Mouse (Mus musculus) midbrain, embryonic 15.5 days (tissue): Measurements from ENCODE around the gene Atp5e. TPM values are rescaled to one million over a fixed set of nuclear protein-coding genes. Genes with fewer than 3 reads are reported as not detected.

Experiments used
- ATAC-seq: fragments of 200-750 bp; cut with Nextera tagmentation; replicated peaks from 2 replicates; pipeline ENCODE4 v1.8.0; 2017; ENCODE audit warnings: moderate TSS enrichment
- H3K27ac ChIP-seq: fragments of 300-500 bp; sonication (generic); 2 replicates; pipeline ENCODE4 v1.5.1; 2015; ENCODE audit warnings: mild to moderate bottlenecking, inconsistent platforms
- H3K27me3 ChIP-seq: fragments of 300-500 bp; sonication (generic); replicated peaks from 2 replicates; pipeline ENCODE4 v1.6.1; 2015; ENCODE audit warnings: inconsistent platforms
- H3K36me3 ChIP-seq: fragments of 300-500 bp; sonication (generic); replicated peaks from 2 replicates; pipeline ENCODE4 v1.6.1; 2015; ENCODE audit warnings: inconsistent platforms
- H3K4me1 ChIP-seq: fragments of 300-500 bp; sonication (generic); 2 replicates; pipeline ENCODE4 v1.6.1; 2015; ENCODE audit warnings: inconsistent platforms
- H3K4me2 ChIP-seq: fragments of 300-500 bp; sonication (generic); 2 replicates; pipeline ENCODE4 v1.6.1; 2015; ENCODE audit warnings: inconsistent platforms, mild to moderate bottlenecking, moderate library complexity
- H3K4me3 ChIP-seq: fragments of 300-500 bp; sonication (generic); 2 replicates; pipeline ENCODE4 v1.5.1; 2015; ENCODE audit warnings: mild to moderate bottlenecking, inconsistent platforms
- H3K9ac ChIP-seq: fragments of 300-500 bp; sonication (generic); 2 replicates; pipeline ENCODE4 v1.6.1; 2015; ENCODE audit warnings: mild to moderate bottlenecking, inconsistent platforms
- H3K9me3 ChIP-seq: fragments of 300-500 bp; sonication (generic); 2 replicates; pipeline ENCODE4 v1.6.1; 2016; ENCODE audit warnings: inconsistent platforms
- WGBS: fragments of 180-500 bp; shearing (Covaris S2); methylation state at CpG from one replicate; pipeline ENCODE4 v1.1.7; 2015; ENCODE audit warnings: mixed read lengths; 5-methylcytosine and 5-hydroxymethylcytosine counted together
- polyA plus RNA-seq: library from polyadenylated mRNA; unstranded; fragments of >200 nt; fragmentation: Nextera tagmentation; extraction: Ambion mirVana; gene quantifications from 2 replicates; pipeline ENCODE4 v1.2.1, GENCODE M21; 2015

Gene Atp5e
- polyA plus RNA-seq, 1 experiment from 2014 or later, result 712 TPM

DNA sequence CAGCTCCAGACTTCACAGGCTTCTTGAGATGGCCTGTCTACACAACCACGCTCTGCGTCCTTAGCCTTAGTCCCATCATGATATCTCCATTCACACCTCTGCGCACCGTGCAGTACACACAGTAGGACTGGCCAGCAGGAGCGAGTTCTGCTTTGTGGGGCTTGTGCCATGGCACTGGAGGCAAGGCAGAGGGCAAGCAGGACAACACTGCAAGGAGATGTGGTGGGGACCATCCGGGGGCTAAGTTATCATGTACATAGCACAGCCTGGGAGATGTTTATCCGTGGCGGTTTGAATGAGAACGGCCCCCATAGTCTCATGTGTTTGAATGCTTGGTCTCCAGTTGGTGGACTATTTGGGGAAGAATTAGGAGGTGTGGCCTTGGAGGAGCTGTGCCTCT is 29.0 kb downstream of the Atp5e start:
- no peaks in the 10 kb centered on the region for H3K27me3 ChIP-seq
- no peaks in the 10 kb centered on the region for H3K9me3 ChIP-seq
- peaks cover 21% of the 10 kb centered on the region for H3K4me1 ChIP-seq
- ATAC-seq, result no peak
- no peaks in the 10 kb centered on the region for H3K36me3 ChIP-seq
- WGBS, result 98% methylated on average over 9 of the region's 9 CpGs
- H3K4me3 ChIP-seq, result no peak overlapping the region
- H3K27ac ChIP-seq, result no peak overlapping the region
- H3K9ac ChIP-seq, result no peak overlapping the region
- H3K4me2 ChIP-seq, result no peak overlapping the region

DNA sequence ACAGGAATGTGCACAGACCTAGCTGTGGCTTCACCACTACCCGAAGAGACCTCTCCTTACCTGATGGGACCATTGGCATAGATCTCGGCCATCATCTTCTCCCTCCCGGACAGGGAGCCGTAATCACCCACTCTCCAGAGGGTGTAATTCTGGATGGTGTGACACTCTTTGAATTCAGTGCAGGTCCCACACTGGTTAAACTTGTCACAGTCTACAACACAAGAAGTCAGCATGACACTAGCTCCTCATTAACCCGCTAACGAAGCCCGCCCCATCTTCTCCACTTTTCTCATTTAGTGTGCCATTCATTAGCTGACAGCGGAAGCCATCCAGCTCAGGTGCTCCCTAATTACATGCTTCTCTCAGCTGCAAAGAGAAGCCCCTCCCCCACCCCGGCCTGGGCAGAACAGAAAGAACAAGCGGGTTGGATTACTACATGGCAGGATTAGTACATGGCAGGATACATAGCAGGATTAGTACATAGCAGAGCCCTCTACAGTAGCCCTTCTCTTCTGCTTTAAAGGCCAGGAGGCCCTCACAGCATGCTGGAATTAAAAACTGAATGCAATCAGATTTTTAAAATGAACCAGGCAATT is 34.8 kb downstream of the Atp5e start:
- Histone ChIP-seq H3K9ac (no peak overlapping the region), H3K4me3 (no peak overlapping the region), H3K27ac (no peak overlapping the region), H3K36me3 (peaks cover 23% of the 10 kb centered on the region; the same call in 1 of the 2 replicates), H3K27me3 (no peaks in the 10 kb centered on the region), H3K9me3 (no peaks in the 10 kb centered on the region), H3K4me2 (no peak overlapping the region), H3K4me1 (0 out of 2 replicates have a peak, but pooled peaks cover 3% of the 10 kb centered on the region)
- 64% methylated on average over 10 of the region's 10 CpGs for WGBS
- ATAC-seq, result peak; percentile 65

DNA sequence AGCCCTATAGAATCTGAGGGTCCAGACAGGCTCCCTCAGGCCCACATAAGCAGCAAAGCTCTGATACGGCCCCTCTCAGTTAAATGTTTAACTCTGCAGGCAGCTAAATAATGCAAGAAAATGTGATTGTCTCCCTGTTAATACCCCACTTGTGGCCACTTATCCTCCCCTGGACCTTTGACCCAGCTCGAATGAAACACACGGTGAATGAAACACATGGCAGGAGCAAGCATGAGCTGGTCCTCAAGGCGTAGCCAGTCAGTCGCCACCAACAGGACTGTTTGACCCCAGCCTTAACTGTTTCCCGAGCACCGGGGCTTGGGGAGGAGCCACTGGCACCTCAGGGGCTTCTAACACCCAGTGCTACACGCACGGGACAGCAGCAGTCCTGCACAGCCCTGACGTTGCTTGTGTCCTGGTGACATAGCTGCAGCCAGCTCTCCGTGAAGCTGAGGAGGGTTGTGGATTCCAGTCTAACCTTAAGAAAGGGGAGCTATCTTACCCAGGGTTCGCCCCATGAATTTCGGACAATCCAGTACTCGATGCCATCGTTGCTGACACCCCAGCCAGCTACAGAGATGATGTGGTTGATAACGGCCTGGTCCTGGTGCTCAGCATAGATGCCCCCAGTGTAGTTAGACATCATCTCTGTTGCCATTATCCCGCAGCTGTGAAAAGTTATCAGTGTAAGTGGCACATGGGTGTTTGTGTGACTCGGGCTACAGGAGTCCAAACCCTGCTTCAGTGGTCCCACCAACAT is 35.6 kb downstream of the Atp5e start:
- no peak overlapping the region for H3K9ac ChIP-seq
- peaks cover 23% of the 10 kb centered on the region; the same call in 1 of the 2 replicates for H3K36me3 ChIP-seq
- 0 out of 2 replicates have a peak, but pooled peaks cover 3% of the 10 kb centered on the region for H3K4me1 ChIP-seq
- H3K4me3 ChIP-seq, result no peak overlapping the region
- no peak for ATAC-seq
- 78% methylated on average over 18 of the region's 18 CpGs for WGBS
- no peaks in the 10 kb centered on the region for H3K9me3 ChIP-seq
- no peak overlapping the region for H3K4me2 ChIP-seq
- no peak overlapping the region for H3K27ac ChIP-seq
- no peaks in the 10 kb centered on the region for H3K27me3 ChIP-seq

DNA sequence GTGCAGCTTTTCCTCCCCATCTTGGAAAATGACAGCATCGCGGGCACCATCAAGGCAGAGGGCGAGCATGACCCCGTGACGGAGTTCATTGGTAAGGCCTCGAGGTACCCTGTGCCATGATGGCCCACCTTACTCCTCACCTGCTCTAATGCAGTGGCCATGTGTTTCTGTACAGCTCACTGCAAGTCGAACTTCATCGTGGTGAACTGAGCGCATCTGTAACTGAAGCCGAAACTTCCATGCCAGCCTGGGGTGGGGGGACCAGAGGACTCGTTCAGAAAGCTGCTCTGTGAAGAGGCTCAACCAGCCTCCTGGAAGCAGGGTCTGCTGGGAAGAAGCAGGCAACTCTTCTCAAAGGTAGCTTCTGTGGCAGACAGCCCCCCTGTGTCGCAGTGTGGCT is 37.0 kb downstream of the Atp5e start:
- Histone ChIP-seq H3K4me1 (0 out of 2 replicates have a peak, but pooled peaks cover 3% of the 10 kb centered on the region), H3K27ac (no peak overlapping the region), H3K27me3 (no peaks in the 10 kb centered on the region), H3K9ac (no peak overlapping the region), H3K4me2 (no peak overlapping the region), H3K9me3 (no peaks in the 10 kb centered on the region), H3K36me3 (peaks cover 23% of the 10 kb centered on the region; the same call in 1 of the 2 replicates), H3K4me3 (no peak overlapping the region)
- ATAC-seq, result no peak
- WGBS, result 94% methylated on average over 12 of the region's 12 CpGs

DNA sequence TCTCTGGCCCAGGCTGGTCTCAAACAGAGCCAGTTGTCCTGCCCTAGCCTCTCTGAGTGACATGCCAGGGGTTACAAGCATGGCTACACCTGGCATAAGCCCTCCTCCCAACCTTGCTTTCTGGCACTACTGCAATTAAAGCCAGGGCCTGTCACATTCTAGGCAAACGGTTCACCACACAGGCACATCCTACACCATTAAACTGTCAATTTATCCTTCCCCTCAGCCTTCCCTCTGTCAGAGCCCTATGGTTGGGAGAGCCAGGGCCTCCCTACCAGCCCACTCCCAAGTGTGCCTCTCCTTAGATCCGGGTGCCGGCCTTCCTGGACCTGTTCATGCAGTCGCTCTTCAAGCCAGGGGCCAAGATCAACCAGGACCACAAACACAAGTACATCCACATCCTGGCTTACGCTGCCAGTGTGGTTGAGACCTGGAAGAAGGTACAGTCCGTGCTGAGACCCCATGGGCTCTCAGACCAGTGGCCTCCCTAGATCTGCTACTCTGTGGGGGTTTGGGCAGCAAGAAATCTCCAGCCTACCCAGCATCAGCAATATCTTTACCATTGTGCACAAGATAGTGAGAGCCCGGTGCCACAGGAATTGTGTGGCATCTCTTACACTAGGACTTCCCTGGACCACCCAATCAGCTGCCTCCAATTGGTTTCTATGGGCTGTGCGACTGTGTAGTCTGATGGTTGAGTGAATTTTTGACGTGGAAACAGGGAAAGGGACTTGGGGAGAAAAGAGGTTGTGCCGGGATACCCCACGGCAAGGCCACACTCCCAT is 39.4 kb downstream of the Atp5e start:
- H3K4me1 ChIP-seq, result 0 out of 2 replicates have a peak, but pooled peaks cover 3% of the 10 kb centered on the region
- no peak overlapping the region for H3K9ac ChIP-seq
- no peak overlapping the region for H3K27ac ChIP-seq
- no peaks in the 10 kb centered on the region for H3K27me3 ChIP-seq
- H3K4me2 ChIP-seq, result no peak overlapping the region
- WGBS, result 92% methylated on average over 11 of the region's 11 CpGs
- H3K36me3 ChIP-seq, result peaks cover 23% of the 10 kb centered on the region; the same call in 1 of the 2 replicates
- ATAC-seq, result no peak
- H3K9me3 ChIP-seq, result no peaks in the 10 kb centered on the region
- no peak overlapping the region for H3K4me3 ChIP-seq

DNA sequence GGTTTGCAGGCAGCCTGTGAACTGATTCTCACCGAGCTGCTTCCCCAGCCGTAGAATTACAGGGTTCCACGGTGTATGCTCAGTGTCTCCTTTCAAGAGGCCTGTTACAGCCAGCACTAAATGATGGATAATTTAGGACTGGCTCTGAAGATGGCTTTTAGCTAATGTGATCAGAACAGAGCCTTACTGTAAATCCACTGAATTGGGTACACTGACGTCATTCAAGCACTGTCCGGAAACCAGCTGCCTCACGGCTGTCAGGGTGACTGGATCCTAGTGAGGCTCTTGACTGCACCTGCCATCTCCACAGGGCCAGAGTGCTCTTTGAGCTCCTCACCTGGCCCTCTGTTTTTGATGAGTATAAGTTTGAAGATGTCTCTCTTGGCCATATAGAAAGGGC is 42.8 kb downstream of the Atp5e start:
- H3K27ac ChIP-seq, result no peak overlapping the region
- H3K4me2 ChIP-seq, result no peak overlapping the region
- H3K4me1 ChIP-seq, result peaks cover 9% of the 10 kb centered on the region
- H3K9me3 ChIP-seq, result no peaks in the 10 kb centered on the region
- H3K4me3 ChIP-seq, result no peak overlapping the region
- no peaks in the 10 kb centered on the region for H3K27me3 ChIP-seq
- H3K36me3 ChIP-seq, result peaks cover 17% of the 10 kb centered on the region; the same call in 1 of the 2 replicates
- ATAC-seq, result no peak
- no peak overlapping the region for H3K9ac ChIP-seq
- WGBS, result 95% methylated on average over 6 of the region's 6 CpGs

DNA sequence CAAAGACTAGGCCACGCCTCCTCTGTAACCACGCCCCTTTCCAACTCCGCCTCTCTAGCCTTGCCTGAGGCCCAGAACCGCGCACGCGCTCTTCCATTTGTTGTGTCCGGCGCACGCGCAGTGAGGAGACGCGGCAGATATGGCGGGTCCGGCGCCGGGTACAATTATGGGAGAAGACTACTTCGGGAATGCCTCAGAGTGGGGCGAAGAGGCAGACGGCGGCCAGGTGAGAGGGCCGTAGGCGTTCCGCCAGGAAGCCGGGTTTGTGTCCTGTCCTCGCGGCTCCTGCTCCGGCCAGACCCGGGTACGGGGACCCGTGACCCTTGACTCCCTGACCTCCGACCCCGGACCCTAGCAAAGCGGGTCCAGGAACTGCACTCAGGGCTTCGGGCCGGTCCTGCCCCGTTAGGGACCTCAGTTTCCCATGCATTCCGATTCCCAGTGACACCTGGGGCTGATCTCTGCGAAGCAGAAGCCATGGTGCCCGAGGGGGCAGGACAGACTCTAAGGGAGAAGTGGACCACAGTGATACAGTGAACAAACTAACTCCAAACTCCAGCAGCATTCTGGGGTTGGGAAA is 48.1 kb downstream of the Atp5e start, which contains the start of gene Nelfcd:
TSS of gene Nelfcd (plus strand) at position 74 of the 580 bp plus-strand sequence.
- peak within 1 kb of the TSS; percentile 81 for H3K9ac ChIP-seq
- H3K4me2 ChIP-seq, result peak within 1 kb of the TSS; percentile 87
- peaks cover 12% of the 10 kb centered on the region for H3K4me1 ChIP-seq
- H3K9me3 ChIP-seq, result no peaks in the 10 kb centered on the region
- WGBS, result under 1% methylated on average over 40 of the region's 40 CpGs
- no peaks in the 10 kb centered on the region for H3K27me3 ChIP-seq
- peak within 1 kb of the TSS; percentile 90 for H3K4me3 ChIP-seq
- peak; percentile 94 for ATAC-seq
- H3K36me3 ChIP-seq, result no peaks in the 10 kb centered on the region
- no peak within 1 kb of the TSS for H3K27ac ChIP-seq

DNA sequence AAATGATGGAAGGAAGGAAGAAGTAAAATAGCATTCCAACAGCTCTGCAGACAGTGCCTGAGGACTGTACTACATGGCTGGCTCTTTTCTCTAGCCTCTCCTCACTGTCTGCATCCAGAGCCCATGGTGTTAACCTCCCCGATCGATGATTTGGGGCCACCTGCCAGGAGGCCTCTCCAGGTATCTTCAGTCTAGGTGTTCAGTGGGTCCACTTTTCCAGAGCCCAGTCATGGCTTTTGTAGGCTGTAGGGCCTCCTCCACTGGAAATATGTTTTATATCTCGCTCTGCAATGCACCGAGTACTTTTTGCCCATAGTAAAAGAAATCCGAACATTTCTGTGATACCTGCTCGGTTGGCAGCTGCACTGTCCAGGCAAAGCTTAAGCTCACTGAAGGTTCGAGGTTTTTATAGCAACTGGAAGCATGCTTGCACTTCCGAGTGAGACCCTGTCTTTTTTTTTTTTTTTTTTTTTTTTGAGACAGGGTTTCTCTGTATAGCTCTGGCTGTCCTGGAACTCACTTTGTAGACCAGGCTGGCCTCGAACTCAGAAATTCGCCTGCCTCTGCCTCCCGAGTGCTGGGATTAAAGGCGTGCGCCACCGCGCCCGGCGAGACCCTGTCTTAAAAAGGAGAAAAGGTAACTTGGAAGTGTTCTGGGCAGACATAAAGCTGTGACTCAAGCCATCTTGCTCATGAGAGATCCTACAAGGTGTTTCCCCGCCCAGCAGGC is 48.7 kb downstream of the Atp5e start:
- H3K9me3 ChIP-seq, result no peaks in the 10 kb centered on the region
- ATAC-seq, result peak; percentile 13; the same call in 1 of the 2 replicates
- WGBS, result 48% methylated on average over 18 of the region's 18 CpGs

DNA sequence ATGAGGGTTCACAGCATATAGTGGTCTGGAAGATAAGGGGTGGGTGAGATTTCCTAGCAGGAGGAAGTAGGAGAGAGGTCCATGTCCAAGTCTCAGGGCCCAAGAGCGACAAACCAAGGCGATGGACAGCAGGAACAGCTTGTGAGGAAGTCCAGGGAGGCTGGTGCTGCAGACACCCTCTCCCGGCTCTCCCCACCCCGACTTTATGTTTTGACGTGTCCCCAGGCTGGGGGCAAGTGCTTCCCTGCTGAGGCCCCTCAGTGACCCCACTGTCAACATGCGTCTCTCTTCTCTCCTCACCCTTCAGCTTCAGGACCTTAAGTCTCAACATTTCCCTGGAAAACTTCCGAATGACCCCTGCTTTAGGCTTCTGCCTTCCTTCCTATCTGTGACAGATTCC is 50.8 kb downstream of the Atp5e start:
- no peak overlapping the region for H3K9ac ChIP-seq
- H3K36me3 ChIP-seq, result no peaks in the 10 kb centered on the region
- H3K9me3 ChIP-seq, result no peaks in the 10 kb centered on the region
- 79% methylated on average over 7 of the region's 7 CpGs for WGBS
- no peak overlapping the region for H3K4me3 ChIP-seq
- H3K4me1 ChIP-seq, result peaks cover 12% of the 10 kb centered on the region
- no peaks in the 10 kb centered on the region for H3K27me3 ChIP-seq
- ATAC-seq, result no peak
- no peak overlapping the region for H3K4me2 ChIP-seq
- H3K27ac ChIP-seq, result no peak overlapping the region

More for the DNA sequence above, 48.7 kb downstream of the Atp5e start:
- H3K4me1 ChIP-seq, result peaks cover 12% of the 10 kb centered on the region
- H3K27me3 ChIP-seq, result no peaks in the 10 kb centered on the region
- H3K4me2 ChIP-seq, result peak overlapping the region; percentile 87
- H3K27ac ChIP-seq, result no peak overlapping the region
- no peak overlapping the region for H3K9ac ChIP-seq
- H3K36me3 ChIP-seq, result no peaks in the 10 kb centered on the region
- H3K4me3 ChIP-seq, result peak overlapping the region; percentile 90
